Mouse (Mus musculus): Measurements from ENCODE around the gene Mrps36. TPM values are rescaled to one million over a fixed set of nuclear protein-coding genes. Genes with fewer than 3 reads are reported as not detected.
"Not testable (repeated sequence)": the region's sequence is repeated elsewhere in the genome, so short reads cannot be mapped to it uniquely, and the experiment has no call there.

The Mrps36 gene
- polyA plus RNA-seq (2015; fragmentation: Nextera tagmentation; extraction: Ambion mirVana), result 111 and 119 TPM in 2 replicates

GRCm38 (mm10) chr13:100744036-100744744, at the start of gene Mrps36:
TSS of gene Mrps36 (minus strand) at chr13:100744659.
- Histone ChIP-seq H3K27me3 (no peaks in the 10 kb centered on the region), H3K9ac (replicated peaks) (peak within 1 kb of the TSS; percentile 84), H3K4me3 (peak within 1 kb of the TSS; percentile 94), H3K4me1 (peaks cover 20% of the 10 kb centered on the region), H3K4me2 (replicated peaks) (peak within 1 kb of the TSS; percentile 72), H3K27ac (replicated peaks) (peak within 1 kb of the TSS; percentile 93), H3K36me3 (no peaks in the 10 kb centered on the region), H3K9me3 (no peaks in the 10 kb centered on the region)
- WGBS, result under 1% methylated on average over 52 of the region's 52 CpGs
- peak; percentile 96 for ATAC-seq (replicated peaks)

DNA sequence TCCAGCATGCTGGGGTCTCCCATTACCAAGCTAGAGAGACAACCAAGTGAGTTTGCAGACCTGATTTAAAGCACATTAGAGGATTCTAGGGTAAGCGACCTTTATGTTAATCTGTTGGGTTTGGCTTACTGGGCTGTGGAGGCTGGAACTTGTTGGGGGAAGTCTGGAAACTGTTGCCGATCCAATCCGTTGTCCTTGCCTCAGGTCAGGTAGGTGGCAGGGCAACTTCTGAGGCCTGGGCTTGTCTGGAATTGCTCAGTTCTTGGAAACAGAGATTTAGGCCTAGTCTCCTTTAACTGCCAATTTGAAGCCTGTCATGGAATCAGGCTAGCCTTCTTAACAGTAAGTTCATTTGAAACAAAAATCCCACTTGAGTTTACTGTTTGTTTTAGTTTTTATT, 44.6 kb upstream of the Mrps36 start:
- H3K4me3 ChIP-seq, result no peak overlapping the region
- H3K27me3 ChIP-seq, result no peaks in the 10 kb centered on the region
- H3K27ac ChIP-seq (replicated peaks), result no peak overlapping the region
- H3K9ac ChIP-seq (replicated peaks), result no peak overlapping the region
- no peak for ATAC-seq (replicated peaks)
- H3K9me3 ChIP-seq, result no peaks in the 10 kb centered on the region
- 92% methylated on average over 3 of the region's 3 CpGs for WGBS
- H3K4me1 ChIP-seq, result peaks cover 19% of the 10 kb centered on the region
- H3K4me2 ChIP-seq (replicated peaks), result no peak overlapping the region
- no peaks in the 10 kb centered on the region for H3K36me3 ChIP-seq

- H3K36me3 ChIP-seq; H3K27me3 ChIP-seq; H3K9ac ChIP-seq (replicated peaks); H3K4me3 ChIP-seq; H3K4me2 ChIP-seq (replicated peaks); H3K9me3 ChIP-seq; H3K27ac ChIP-seq (replicated peaks); ATAC-seq (replicated peaks): not testable (repeated sequence)
- 96% methylated on average over 11 of the region's 14 CpGs for WGBS
- H3K4me1 ChIP-seq, result peaks cover 25% of the 10 kb centered on the region
These were observed 43.6 kb upstream of the Mrps36 start for GRCm38 (mm10) chr13:100788057-100788456.

DNA sequence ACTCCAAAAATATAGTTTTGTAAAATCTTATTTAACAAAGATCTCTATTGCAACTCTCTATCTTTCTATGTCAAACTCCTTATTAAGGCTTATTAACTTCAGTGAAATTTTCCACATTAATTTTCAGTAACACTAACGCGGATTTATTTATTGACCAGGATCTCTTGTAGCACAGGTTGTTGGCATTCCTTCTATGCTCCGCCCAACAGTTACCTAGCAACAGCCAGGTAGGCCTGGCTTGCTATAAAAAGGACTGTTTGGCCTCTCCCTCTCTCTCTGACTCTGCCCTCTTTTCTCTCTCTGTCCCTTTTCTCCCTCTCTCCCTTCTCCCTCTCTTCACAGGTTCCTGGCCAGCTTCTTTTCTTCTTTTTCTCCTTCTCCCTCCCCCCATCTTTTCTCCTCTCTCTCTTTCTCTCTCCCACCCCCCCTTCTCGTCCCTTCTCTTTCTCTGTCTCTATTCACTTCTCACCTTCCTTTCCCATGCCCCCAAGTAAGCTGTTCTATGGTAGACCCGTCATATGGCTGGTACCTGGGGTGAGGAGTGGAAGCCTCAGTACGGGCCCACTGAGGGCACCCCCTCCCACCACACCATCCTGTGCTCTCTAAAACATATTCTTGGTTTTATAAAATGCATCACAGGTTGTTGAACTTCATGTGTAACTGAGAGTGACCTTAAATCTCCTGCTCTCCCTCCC, 43.0 kb upstream of the Mrps36 start:
- Histone ChIP-seq H3K27ac (replicated peaks) (no peak overlapping the region), H3K27me3 (no peaks in the 10 kb centered on the region), H3K36me3 (no peaks in the 10 kb centered on the region), H3K9ac (replicated peaks) (no peak overlapping the region), H3K4me3 (no peak overlapping the region), H3K4me2 (replicated peaks) (no peak overlapping the region), H3K4me1 (peaks cover 25% of the 10 kb centered on the region), H3K9me3 (no peaks in the 10 kb centered on the region)
- ATAC-seq (replicated peaks), result no peak
- WGBS, result 71% methylated on average over 6 of the region's 6 CpGs

- Histone ChIP-seq H3K9ac (replicated peaks) (peak within 1 kb of the TSS; percentile 45), H3K4me2 (replicated peaks) (peak within 1 kb of the TSS; percentile 92), H3K27ac (replicated peaks) (no peak within 1 kb of the TSS), H3K9me3 (no peaks in the 10 kb centered on the region), H3K36me3 (no peaks in the 10 kb centered on the region), H3K4me1 (peaks cover 25% of the 10 kb centered on the region), H3K4me3 (peak within 1 kb of the TSS; percentile 76), H3K27me3 (no peaks in the 10 kb centered on the region)
- under 1% methylated on average over 35 of the region's 35 CpGs for WGBS
- peak; percentile 100 for ATAC-seq (replicated peaks)
These were observed 42.0 kb upstream of the Mrps36 start, which contains the start of gene Ccnb1 for GRCm38 (mm10) chr13:100786414-100786867. TSS of gene Ccnb1 (minus strand) at chr13:100786570.

GRCm38 (mm10) chr13:100785806-100786413, 41.5 kb upstream of the Mrps36 start:
- Histone ChIP-seq H3K9ac (replicated peaks) (peak overlapping the region; percentile 45), H3K36me3 (no peaks in the 10 kb centered on the region), H3K4me2 (replicated peaks) (peak overlapping the region; percentile 92), H3K27me3 (no peaks in the 10 kb centered on the region), H3K27ac (replicated peaks) (no peak overlapping the region), H3K4me1 (peaks cover 25% of the 10 kb centered on the region), H3K9me3 (no peaks in the 10 kb centered on the region), H3K4me3 (peak overlapping the region; percentile 76)
- under 1% methylated on average over 30 of the region's 30 CpGs for WGBS
- ATAC-seq (replicated peaks), result peak; percentile 41

DNA sequence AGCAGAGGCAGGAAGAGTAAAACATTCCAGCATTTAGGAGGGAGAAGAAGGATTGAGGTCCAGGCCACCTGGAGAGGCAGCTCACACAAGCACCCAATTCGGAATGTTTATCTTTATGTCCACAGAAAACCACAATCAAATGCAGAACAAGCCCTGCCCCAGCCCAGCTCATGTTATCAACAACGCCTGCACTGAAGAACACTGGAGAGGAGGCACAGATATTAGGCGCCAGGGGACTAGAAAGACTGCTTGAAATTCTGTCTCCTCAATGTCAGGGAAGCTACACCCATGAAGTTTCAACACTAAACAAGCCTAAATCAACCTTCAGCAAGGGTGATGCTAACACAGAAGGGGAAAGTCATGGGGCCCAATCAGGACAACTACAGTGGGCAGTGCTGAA, 33.0 kb upstream of the Mrps36 start:
- H3K27me3 ChIP-seq, result no peaks in the 10 kb centered on the region
- 88% methylated on average over 3 of the region's 3 CpGs for WGBS
- H3K4me1 ChIP-seq, result peaks cover 19% of the 10 kb centered on the region
- ATAC-seq (replicated peaks), result no peak
- H3K9me3 ChIP-seq, result no peaks in the 10 kb centered on the region
- H3K4me3 ChIP-seq, result no peak overlapping the region
- H3K27ac ChIP-seq (replicated peaks), result no peak overlapping the region
- H3K36me3 ChIP-seq, result no peaks in the 10 kb centered on the region
- H3K9ac ChIP-seq (replicated peaks), result no peak overlapping the region
- H3K4me2 ChIP-seq (replicated peaks), result no peak overlapping the region

- H3K27ac ChIP-seq (replicated peaks), result no peak overlapping the region
- no peak; the same call in 1 of the 2 replicates for ATAC-seq (replicated peaks)
- no peak overlapping the region for H3K4me2 ChIP-seq (replicated peaks)
- peak overlapping the region; percentile 15; the same call in 1 of the 2 replicates for H3K9ac ChIP-seq (replicated peaks)
- 0 out of 2 replicates have a peak, but pooled peaks cover 4% of the 10 kb centered on the region for H3K36me3 ChIP-seq
- no peaks in the 10 kb centered on the region for H3K27me3 ChIP-seq
- H3K4me1 ChIP-seq, result peaks cover 19% of the 10 kb centered on the region
- H3K4me3 ChIP-seq, result no peak overlapping the region; the same call in 1 of the 2 replicates
- WGBS, result 72% methylated on average over 6 of the region's 6 CpGs
- no peaks in the 10 kb centered on the region for H3K9me3 ChIP-seq
These were observed 32.3 kb upstream of the Mrps36 start for GRCm38 (mm10) chr13:100776710-100777109.

- Histone ChIP-seq H3K27ac (replicated peaks) (peak overlapping the region; percentile 13), H3K4me3 (peak overlapping the region; percentile 55), H3K36me3 (0 out of 2 replicates have a peak, but pooled peaks cover 5% of the 10 kb centered on the region), H3K27me3 (no peaks in the 10 kb centered on the region), H3K4me2 (replicated peaks) (peak overlapping the region; percentile 62), H3K9me3 (no peaks in the 10 kb centered on the region), H3K9ac (replicated peaks) (peak overlapping the region; percentile 48), H3K4me1 (peaks cover 19% of the 10 kb centered on the region)
- ATAC-seq (replicated peaks), result peak; percentile 53; the same call in 1 of the 2 replicates
- WGBS, result 13% methylated on average over 8 of the region's 8 CpGs
These were observed 31.6 kb upstream of the Mrps36 start for GRCm38 (mm10) chr13:100776056-100776419.

DNA sequence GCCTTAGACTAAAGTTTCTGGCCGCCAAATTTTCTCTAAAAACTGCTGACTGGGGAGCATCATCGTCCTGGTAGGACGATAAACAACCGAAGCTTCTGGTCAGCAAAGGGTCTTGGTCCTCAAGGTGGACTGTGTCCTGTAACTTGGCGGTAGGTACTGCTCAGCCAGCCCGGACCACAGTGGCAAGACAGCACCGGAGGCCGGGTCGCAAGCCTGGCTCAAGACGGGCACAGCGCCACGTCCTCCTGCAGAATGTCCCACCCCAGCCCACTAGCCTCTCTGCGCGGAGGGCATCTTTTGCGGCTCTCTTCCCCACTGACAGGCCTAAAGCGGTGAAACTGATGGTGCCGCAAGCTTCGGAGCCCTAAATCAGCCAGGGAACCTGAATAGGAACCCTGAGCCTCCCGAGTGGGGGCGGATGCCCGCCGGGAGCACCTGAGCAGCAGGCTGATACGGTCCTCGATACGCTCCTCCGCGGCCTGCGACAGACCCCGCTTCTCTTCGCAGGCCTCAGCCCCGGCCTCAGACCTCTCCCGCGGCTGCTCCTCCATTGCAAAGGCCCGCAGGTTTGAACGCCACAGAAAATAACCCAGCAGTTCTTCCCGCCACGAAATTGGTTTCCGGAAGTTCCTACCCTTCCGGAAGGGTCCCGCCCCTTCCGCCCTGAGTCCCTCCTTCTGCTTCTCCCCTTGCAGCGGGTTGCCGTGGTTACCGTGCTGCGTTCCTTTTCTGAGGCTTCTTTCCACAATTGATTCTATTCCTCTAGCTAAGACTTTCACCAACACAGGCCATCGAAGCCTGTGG, 31.0 kb upstream of the Mrps36 start, which contains the start of gene Cenph:
Cenph (minus strand) TSS at position 648 of the 804 bp plus-strand sequence.
- Histone ChIP-seq H3K27me3 (no peaks in the 10 kb centered on the region), H3K4me2 (replicated peaks) (peak within 1 kb of the TSS; percentile 62), H3K36me3 (0 out of 2 replicates have a peak, but pooled peaks cover 5% of the 10 kb centered on the region), H3K4me3 (peak within 1 kb of the TSS; percentile 55), H3K4me1 (peaks cover 19% of the 10 kb centered on the region), H3K27ac (replicated peaks) (peak within 1 kb of the TSS; percentile 13), H3K9ac (replicated peaks) (peak within 1 kb of the TSS; percentile 48), H3K9me3 (no peaks in the 10 kb centered on the region)
- peak; percentile 97 for ATAC-seq (replicated peaks)
- WGBS, result under 1% methylated on average over 46 of the region's 46 CpGs

- no peak overlapping the region for H3K9ac ChIP-seq (replicated peaks)
- H3K4me3 ChIP-seq, result peak overlapping the region; percentile 55
- H3K27ac ChIP-seq (replicated peaks), result no peak overlapping the region
- 0 out of 2 replicates have a peak, but pooled peaks cover 7% of the 10 kb centered on the region for H3K36me3 ChIP-seq
- H3K9me3 ChIP-seq, result no peaks in the 10 kb centered on the region
- no peak for ATAC-seq (replicated peaks)
- H3K27me3 ChIP-seq, result no peaks in the 10 kb centered on the region
- H3K4me1 ChIP-seq, result peaks cover 19% of the 10 kb centered on the region
- H3K4me2 ChIP-seq (replicated peaks), result peak overlapping the region; percentile 62
These were observed 30.2 kb upstream of the Mrps36 start for GRCm38 (mm10) chr13:100774704-100775103.

Measured in forebrain, embryonic 15.5 days (tissue).